Mouse (Mus musculus): ENCODE measurements around the gene Gm28042. TPM values are rescaled to one million over a fixed set of nuclear protein-coding genes. Genes with fewer than 3 reads are reported as not detected.
A peak's percentile ranks its signal among the peaks of the same experiment; 100 is the strongest.

Gm28042 gene
- 1 to 10 TPM in 1 of 2 experiments, not detected in 1; 1.3 TPM for total RNA-seq (2021)
- long read RNA-seq, experiment 1, partial matches to known transcripts = 1 of 6 reads
- long read RNA-seq, experiment 1, other reads (novel, unspliced or antisense) = 5 of 6 reads
- long read RNA-seq, experiment 2, partial matches to known transcripts = 1 of 1 reads
- long read RNA-seq, experiment 2, other reads (novel, unspliced or antisense) = 0 of 1 reads

GRCm38 (mm10) chr2:120026984-120027949, at the start of gene Gm28042, which contains the start of gene Jmjd7:
Gene Gm28042, plus strand, starts transcription at chr2:120027493.
Gene Jmjd7, plus strand, starts transcription at chr2:120027483.
- DNase-seq (ENCODE audit: low spot score in 2 of 2) = peak; percentile 90 to 91

GRCm38 (mm10) chr2:119980343-119980986, 46.8 kb upstream of the Gm28042 start:
- DNase-seq (ENCODE audit: low spot score in 2 of 2) = no peak

GRCm38 (mm10) chr2:119981631-119982030, 45.7 kb upstream of the Gm28042 start:
- no peak for DNase-seq (ENCODE audit: low spot score in 2 of 2)

- no peak for DNase-seq (ENCODE audit: low spot score in 2 of 2)
Measured at GRCm38 (mm10) chr2:119985871-119986270, 41.4 kb upstream of the Gm28042 start.

- no peak for DNase-seq (ENCODE audit: low spot score in 2 of 2)
Measured at GRCm38 (mm10) chr2:119986369-119986768, 40.9 kb upstream of the Gm28042 start.

GRCm38 (mm10) chr2:119987441-119987840, 39.9 kb upstream of the Gm28042 start:
- DNase-seq (ENCODE audit: low spot score in 2 of 2) = no peak

GRCm38 (mm10) chr2:119988952-119989351, 38.3 kb upstream of the Gm28042 start:
- no peak for DNase-seq (ENCODE audit: low spot score in 2 of 2)

GRCm38 (mm10) chr2:119990881-119991280, 36.4 kb upstream of the Gm28042 start:
- no peak for DNase-seq (ENCODE audit: low spot score in 2 of 2)

GRCm38 (mm10) chr2:119992349-119992748, 34.9 kb upstream of the Gm28042 start:
- no peak for DNase-seq (ENCODE audit: low spot score in 2 of 2)

GRCm38 (mm10) chr2:119993515-119993914, 33.8 kb upstream of the Gm28042 start:
- no peak for DNase-seq (ENCODE audit: low spot score in 2 of 2)

GRCm38 (mm10) chr2:119994839-119995238, 32.5 kb upstream of the Gm28042 start:
- no peak for DNase-seq (ENCODE audit: low spot score in 2 of 2)

GRCm38 (mm10) chr2:119995391-119996281, 31.7 kb upstream of the Gm28042 start:
- DNase-seq (ENCODE audit: low spot score in 2 of 2) = no peak

- DNase-seq (ENCODE audit: low spot score in 2 of 2) = no peak
Measured at GRCm38 (mm10) chr2:119997354-119997753, 29.9 kb upstream of the Gm28042 start.

- DNase-seq (ENCODE audit: low spot score in 2 of 2) = no peak
Measured at GRCm38 (mm10) chr2:119999731-120000130, 27.6 kb upstream of the Gm28042 start.

GRCm38 (mm10) chr2:120000882-120001584, 26.3 kb upstream of the Gm28042 start:
- DNase-seq (ENCODE audit: low spot score in 2 of 2) = no peak

- DNase-seq (ENCODE audit: low spot score in 2 of 2) = no peak
Measured at GRCm38 (mm10) chr2:120001956-120002355, 25.3 kb upstream of the Gm28042 start.

- no peak for DNase-seq (ENCODE audit: low spot score in 2 of 2)
Measured at GRCm38 (mm10) chr2:120003970-120004369, 23.3 kb upstream of the Gm28042 start.

- DNase-seq (ENCODE audit: low spot score in 2 of 2) = no peak
Measured at GRCm38 (mm10) chr2:120006696-120007095, 20.6 kb upstream of the Gm28042 start.

GRCm38 (mm10) chr2:120007680-120008210, 19.5 kb upstream of the Gm28042 start:
- DNase-seq (ENCODE audit: low spot score in 2 of 2) = no peak

- no peak for DNase-seq (ENCODE audit: low spot score in 2 of 2)
Measured at GRCm38 (mm10) chr2:120008672-120009071, 18.6 kb upstream of the Gm28042 start.

All from left cerebral cortex, adult 18-20 months (tissue).